Mouse (Mus musculus): ENCODE results near the gene Cabp1. TPM values are rescaled to one million over a fixed set of nuclear protein-coding genes. Genes with fewer than 3 reads are reported as not detected.
"Not testable (repeated sequence)": the region's sequence is repeated elsewhere in the genome, so short reads cannot be mapped to it uniquely, and the experiment has no call there.

Gene Cabp1
- polyA plus RNA-seq, 1 experiment: not detected

GRCm38 (mm10) chr5:115150991-115151390 is 43.2 kb downstream of the Cabp1 start:
- Histone ChIP-seq H3K27ac (ENCODE audit: insufficient read depth, low read depth, low read length) (no peak overlapping the region), H3K4me3 (ENCODE audit: insufficient read depth, low read depth, low read length) (no peak overlapping the region), H3K4me1 (ENCODE audit: control insufficient read depth, insufficient read depth, low read length) (peaks cover 14% of the 10 kb centered on the region)
- WGBS: 79% methylated on average over 5 of the region's 5 CpGs
- TF ChIP-seq POLR2A (IDR thresholded peaks at IDR 0.05; ENCODE audit: insufficient read depth, low read depth, low read length) (no peak), CTCF (IDR thresholded peaks at IDR 0.05; ENCODE audit: insufficient read depth, low read depth, low read length) (no peak)

- Histone ChIP-seq H3K4me1 (ENCODE audit: control insufficient read depth, insufficient read depth, low read length) (peaks cover 15% of the 10 kb centered on the region), H3K4me3 (ENCODE audit: insufficient read depth, low read depth, low read length) (no peak overlapping the region), H3K27ac (ENCODE audit: insufficient read depth, low read depth, low read length) (no peak overlapping the region)
- 95% methylated on average over 14 of the region's 14 CpGs for WGBS
- TF ChIP-seq POLR2A (IDR thresholded peaks at IDR 0.05; ENCODE audit: insufficient read depth, low read depth, low read length) (no peak), CTCF (IDR thresholded peaks at IDR 0.05; ENCODE audit: insufficient read depth, low read depth, low read length) (no peak)
Observed at GRCm38 (mm10) chr5:115149675-115150459, 44.3 kb downstream of the Cabp1 start.

DNA sequence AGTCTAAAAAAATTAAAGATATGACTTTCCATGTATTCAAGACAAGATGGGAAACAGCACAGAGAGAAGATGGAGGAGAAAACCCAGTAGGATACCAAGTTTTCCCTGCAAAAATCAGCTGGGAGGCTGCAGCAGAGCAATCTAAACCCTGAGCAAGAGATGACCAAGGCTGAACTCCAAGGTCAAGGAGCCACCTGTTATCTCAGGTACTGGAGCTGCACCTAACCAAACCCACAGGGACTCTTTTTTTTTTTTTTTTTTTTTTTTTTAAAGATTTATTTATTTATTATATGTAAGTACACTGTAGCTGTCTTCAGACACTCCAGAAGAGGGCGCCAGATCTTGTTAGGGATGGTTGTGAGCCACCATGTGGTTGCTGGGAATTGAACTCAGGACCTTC is 45.3 kb downstream of the Cabp1 start:
- not testable (repeated sequence) for H3K4me3 ChIP-seq (ENCODE audit: insufficient read depth, low read depth, low read length); H3K27ac ChIP-seq (ENCODE audit: insufficient read depth, low read depth, low read length)
- WGBS: no CpG with 5 or more reads among the region's 1 CpGs
- peaks cover 24% of the 10 kb centered on the region for H3K4me1 ChIP-seq (ENCODE audit: control insufficient read depth, insufficient read depth, low read length)

GRCm38 (mm10) chr5:115148378-115148777 is 45.8 kb downstream of the Cabp1 start:
- H3K27ac ChIP-seq (ENCODE audit: insufficient read depth, low read depth, low read length): no peak overlapping the region
- peaks cover 27% of the 10 kb centered on the region for H3K4me1 ChIP-seq (ENCODE audit: control insufficient read depth, insufficient read depth, low read length)
- TF ChIP-seq POLR2A (IDR thresholded peaks at IDR 0.05; ENCODE audit: insufficient read depth, low read depth, low read length): no peak
- TF ChIP-seq CTCF (IDR thresholded peaks at IDR 0.05; ENCODE audit: insufficient read depth, low read depth, low read length): no peak
- WGBS: 96% methylated on average over 8 of the region's 8 CpGs
- no peak overlapping the region for H3K4me3 ChIP-seq (ENCODE audit: insufficient read depth, low read depth, low read length)

- TF ChIP-seq POLR2A (IDR thresholded peaks at IDR 0.05; ENCODE audit: insufficient read depth, low read depth, low read length): no peak
- Histone ChIP-seq H3K4me1 (ENCODE audit: control insufficient read depth, insufficient read depth, low read length) (peaks cover 29% of the 10 kb centered on the region), H3K27ac (ENCODE audit: insufficient read depth, low read depth, low read length) (no peak overlapping the region), H3K4me3 (ENCODE audit: insufficient read depth, low read depth, low read length) (no peak overlapping the region)
- WGBS: 88% methylated on average over 3 of the region's 3 CpGs
Observed at GRCm38 (mm10) chr5:115147388-115147787, 46.8 kb downstream of the Cabp1 start.

DNA sequence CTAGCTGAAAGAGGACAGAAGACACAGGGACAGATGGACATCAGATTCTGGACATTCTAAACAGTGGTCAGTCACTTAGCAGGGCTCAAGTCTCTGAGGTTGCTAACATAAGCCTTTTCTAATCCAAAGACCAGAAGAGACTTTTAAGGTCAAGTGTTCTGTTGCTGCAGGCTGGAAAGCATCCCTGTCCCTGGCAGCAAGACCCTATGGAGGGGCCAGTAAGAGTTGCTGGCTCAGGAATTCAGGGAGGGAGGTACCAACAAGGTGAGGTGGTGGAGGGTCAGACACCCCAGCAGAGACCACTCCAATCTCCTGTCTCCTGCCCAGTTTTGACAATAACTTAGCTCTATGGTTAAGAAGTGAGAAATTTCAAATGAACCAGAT is 47.4 kb downstream of the Cabp1 start:
- TF ChIP-seq POLR2A (IDR thresholded peaks at IDR 0.05; ENCODE audit: insufficient read depth, low read depth, low read length) (no peak), CTCF (IDR thresholded peaks at IDR 0.05; ENCODE audit: insufficient read depth, low read depth, low read length) (no peak)
- Histone ChIP-seq H3K4me1 (ENCODE audit: control insufficient read depth, insufficient read depth, low read length) (peaks cover 29% of the 10 kb centered on the region), H3K4me3 (ENCODE audit: insufficient read depth, low read depth, low read length) (no peak overlapping the region)

GRCm38 (mm10) chr5:115145976-115146746 is 48.0 kb downstream of the Cabp1 start:
- Histone ChIP-seq H3K4me1 (ENCODE audit: control insufficient read depth, insufficient read depth, low read length) (peaks cover 29% of the 10 kb centered on the region), H3K4me3 (ENCODE audit: insufficient read depth, low read depth, low read length) (no peak overlapping the region), H3K27ac (ENCODE audit: insufficient read depth, low read depth, low read length) (no peak overlapping the region; the same call in none of the 2 replicates)
- WGBS: 72% methylated on average over 6 of the region's 6 CpGs
- TF ChIP-seq POLR2A (IDR thresholded peaks at IDR 0.05; ENCODE audit: insufficient read depth, low read depth, low read length) (no peak), CTCF (IDR thresholded peaks at IDR 0.05; ENCODE audit: insufficient read depth, low read depth, low read length) (no peak)

More for the DNA sequence above, 47.4 kb downstream of the Cabp1 start:
- no peak overlapping the region for H3K27ac ChIP-seq (ENCODE audit: insufficient read depth, low read depth, low read length)

- 39% methylated on average over 11 of the region's 11 CpGs for WGBS
- peaks cover 29% of the 10 kb centered on the region for H3K4me1 ChIP-seq (ENCODE audit: control insufficient read depth, insufficient read depth, low read length)
- H3K27ac ChIP-seq (ENCODE audit: insufficient read depth, low read depth, low read length): peak overlapping the region; percentile 42; the same call in 1 of the 2 replicates
- TF ChIP-seq CTCF (IDR thresholded peaks at IDR 0.05; ENCODE audit: insufficient read depth, low read depth, low read length) (no peak), POLR2A (IDR thresholded peaks at IDR 0.05; ENCODE audit: insufficient read depth, low read depth, low read length) (no peak)
- H3K4me3 ChIP-seq (ENCODE audit: insufficient read depth, low read depth, low read length): no peak overlapping the region
Observed at GRCm38 (mm10) chr5:115145253-115145968, 48.8 kb downstream of the Cabp1 start.

DNA sequence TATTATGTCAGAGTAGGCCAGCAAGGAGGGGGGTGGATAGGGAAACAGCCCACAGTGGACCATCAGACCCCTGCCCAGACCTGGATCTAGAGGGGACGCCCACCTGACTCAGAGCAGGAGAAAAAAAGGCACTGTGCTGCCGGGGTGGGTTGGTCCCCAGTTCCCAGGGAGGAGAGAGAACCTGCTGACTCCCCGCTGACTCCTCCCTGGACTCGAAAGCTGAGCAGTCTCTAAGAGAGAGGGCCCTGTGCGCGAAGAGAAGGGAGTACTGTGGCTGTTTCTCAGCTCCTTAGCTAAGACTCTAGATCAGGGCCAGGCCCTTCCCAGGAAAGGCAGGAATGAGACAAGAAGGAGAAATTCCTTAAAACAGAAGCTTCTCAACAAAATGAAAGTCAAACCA is 49.7 kb downstream of the Cabp1 start:
- Histone ChIP-seq H3K27ac (ENCODE audit: insufficient read depth, low read depth, low read length) (peak overlapping the region; percentile 16; the same call in 1 of the 2 replicates), H3K4me1 (ENCODE audit: control insufficient read depth, insufficient read depth, low read length) (peaks cover 29% of the 10 kb centered on the region), H3K4me3 (ENCODE audit: insufficient read depth, low read depth, low read length) (no peak overlapping the region)
- 65% methylated on average over 6 of the region's 6 CpGs for WGBS
- TF ChIP-seq CTCF (IDR thresholded peaks at IDR 0.05; ENCODE audit: insufficient read depth, low read depth, low read length) (no peak), POLR2A (IDR thresholded peaks at IDR 0.05; ENCODE audit: insufficient read depth, low read depth, low read length) (no peak)

All from olfactory bulb, adult 2 months (tissue).